Mouse (Mus musculus) left cerebral cortex, adult 2 months (tissue): ENCODE data around the gene Efs. TPM values are rescaled to one million over a fixed set of nuclear protein-coding genes. Genes with fewer than 3 reads are reported as not detected.

Experiments
- DNase-seq, 2 experiments: peaks; one replicate each; pipeline ENCODE4 v3.0.0; 2021 to 2022; ENCODE audit warnings: low spot score in 2 of 2, mixed read lengths in 1 of 2; ENCODE audit errors: extremely low spot score in 1 of 2
- H3K27ac ChIP-seq: fragments of 200-600 bp; 2 replicates; pipeline ENCODE4 v1.8.1; 2022
- H3K4me3 ChIP-seq: fragments of 200-600 bp; 2 replicates; pipeline ENCODE4 v1.8.1; 2022
- CTCF ChIP-seq: fragments of 200-600 bp; IDR thresholded peaks from 2 replicates; pipeline ENCODE4 v1.8.1; 2022; ENCODE audit warnings: antibody characterized with exemption, mild to moderate bottlenecking, moderate library complexity
- intact Hi-C: fragments of 180-260 bp; cut with DNase I; formaldehyde crosslinking; loops from one replicate; pipeline ENCODE4 v1.15.1; 2025
- total RNA-seq, 2 experiments: library from RNA; stranded (reverse); gene quantifications; 2 replicates each; pipeline ENCODE4 v1.2.3; 2021

Gene Efs
- total RNA-seq, 2 experiments from 2014 or later: 5.1 to 8.1 TPM

- DNase-seq: no peak
- Histone ChIP-seq H3K4me3 (no peak overlapping the region), H3K27ac (no peak overlapping the region)
- TF ChIP-seq CTCF: no peak
- intact Hi-C loops: no loop called here
These were observed 19.0 kb upstream of the Efs start for GRCm38 (mm10) chr14:54944939-54945338.

- Histone ChIP-seq H3K4me3 (no peak overlapping the region), H3K27ac (no peak overlapping the region)
- no peak for DNase-seq
- intact Hi-C loops: no loop called here
- TF ChIP-seq CTCF: no peak
These were observed 18.0 kb upstream of the Efs start for GRCm38 (mm10) chr14:54943971-54944370.

GRCm38 (mm10) chr14:54942479-54942878 is 16.6 kb upstream of the Efs start:
- no peak for DNase-seq

GRCm38 (mm10) chr14:54941024-54941978 is 15.4 kb upstream of the Efs start:
- Histone ChIP-seq H3K4me3 (no peak overlapping the region), H3K27ac (no peak overlapping the region)
- no peak for TF ChIP-seq CTCF
- no peak for DNase-seq
- intact Hi-C loops: no loop called here

More at GRCm38 (mm10) chr14:54942479-54942878, 16.6 kb upstream of the Efs start:
- Histone ChIP-seq H3K4me3 (no peak overlapping the region), H3K27ac (no peak overlapping the region)
- intact Hi-C loops: no loop called here
- no peak for TF ChIP-seq CTCF

- no peak for DNase-seq
- Histone ChIP-seq H3K27ac (no peak overlapping the region), H3K4me3 (no peak overlapping the region)
- no peak for TF ChIP-seq CTCF
- intact Hi-C loops: no loop called here
These were observed 14.2 kb upstream of the Efs start for GRCm38 (mm10) chr14:54940176-54940530.

GRCm38 (mm10) chr14:54939434-54940175 is 13.7 kb upstream of the Efs start:
- intact Hi-C loops: loop anchor here (1.0 to 5.0 kb wide), 2 partner anchors 39 to 97 kb away; no protein-coding TSS in a partner anchor
- peak; percentile 50 to 54 for DNase-seq
- peak; percentile 86 for TF ChIP-seq CTCF
- no peak overlapping the region for H3K4me3 ChIP-seq
- H3K27ac ChIP-seq: no peak overlapping the region

DNA sequence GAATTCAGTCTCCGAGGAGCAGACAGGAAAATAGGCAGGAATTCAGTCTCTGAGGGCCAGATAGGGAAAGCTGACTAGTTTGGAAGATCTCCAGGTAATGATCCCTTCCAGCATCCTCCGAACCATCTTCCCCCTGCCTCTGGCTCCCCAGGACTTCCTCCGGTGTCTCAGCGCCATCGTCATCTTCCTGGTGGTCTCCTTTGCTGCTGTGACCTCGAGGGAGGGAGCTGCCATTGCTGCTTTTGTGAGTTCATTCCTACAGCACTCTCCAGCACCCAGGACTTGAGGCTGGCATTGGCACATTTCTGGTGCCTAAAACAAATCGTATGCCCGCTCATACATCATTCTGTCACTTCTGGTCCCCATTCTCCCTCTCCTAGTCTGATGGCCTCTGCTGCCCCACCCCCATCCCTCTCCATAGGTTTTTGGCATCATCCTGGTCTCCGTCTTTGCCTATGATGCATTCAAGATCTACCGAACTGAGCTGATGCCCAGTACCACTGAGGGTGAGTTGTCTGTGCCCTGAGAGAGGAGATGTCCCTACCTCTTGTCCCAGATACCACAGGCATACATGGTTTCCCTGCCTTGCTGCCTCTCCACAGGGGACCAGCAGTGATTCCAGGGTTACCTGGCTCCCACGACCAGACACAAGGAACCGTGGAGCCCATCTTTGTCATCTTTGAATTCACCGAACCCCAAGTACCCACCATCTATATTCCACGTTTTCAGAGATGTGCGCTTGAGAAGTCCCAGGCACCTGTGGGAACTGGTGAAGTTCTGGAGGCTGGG is 12.7 kb upstream of the Efs start:
- TF ChIP-seq CTCF: no peak
- H3K27ac ChIP-seq: no peak overlapping the region
- intact Hi-C loops: loop anchor here (1.0 to 5.0 kb wide), 2 partner anchors 38 to 96 kb away; no protein-coding TSS in a partner anchor
- DNase-seq: no peak
- H3K4me3 ChIP-seq: no peak overlapping the region

DNA sequence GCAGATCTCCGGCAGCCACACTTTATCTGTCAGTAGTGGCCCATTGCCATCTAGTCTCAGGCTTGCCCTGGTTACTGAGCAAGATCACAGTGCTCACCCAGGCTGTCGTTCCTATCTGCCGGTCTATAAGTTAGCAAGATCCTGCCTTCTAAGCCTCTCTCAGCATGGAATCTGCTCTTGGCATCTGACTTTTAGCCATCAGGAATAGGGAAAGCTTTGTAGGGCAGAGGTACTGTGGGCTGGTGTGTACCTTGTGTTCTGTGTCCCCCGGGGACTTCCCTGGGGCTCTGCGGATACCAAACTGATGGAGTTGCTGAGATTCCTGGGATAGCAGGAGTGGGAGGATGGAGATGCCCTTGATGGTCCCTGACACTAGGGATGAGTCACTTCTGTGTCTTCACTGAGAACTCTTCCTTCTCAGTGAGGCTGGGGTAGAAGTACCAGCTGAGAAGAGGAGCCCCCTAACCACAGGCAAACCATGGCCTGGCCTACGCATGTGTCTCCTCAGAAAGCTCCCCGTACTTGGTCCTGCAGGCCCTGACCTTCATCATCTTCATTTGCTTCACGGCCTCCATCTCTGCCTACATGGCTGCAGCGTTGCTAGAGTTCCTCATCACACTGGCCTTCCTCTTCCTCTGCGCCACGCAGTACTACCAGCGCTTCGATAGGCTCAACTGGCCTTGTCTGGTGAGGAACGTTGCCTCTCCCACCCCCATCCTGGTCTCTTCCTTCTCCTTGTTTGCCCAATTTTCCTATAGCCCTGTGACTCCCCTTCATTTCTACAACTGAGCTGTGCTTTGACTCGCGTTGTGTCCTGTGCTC is 11.6 kb upstream of the Efs start:
- Histone ChIP-seq H3K27ac (peak overlapping the region; percentile 37; the same call in 1 of the 2 replicates), H3K4me3 (peak overlapping the region; percentile 32; the same call in 1 of the 2 replicates)
- TF ChIP-seq CTCF: no peak
- intact Hi-C loops: loop anchor here (5.0 kb wide), 1 partner anchor 95 kb away; no protein-coding TSS in a partner anchor
- no peak for DNase-seq

DNA sequence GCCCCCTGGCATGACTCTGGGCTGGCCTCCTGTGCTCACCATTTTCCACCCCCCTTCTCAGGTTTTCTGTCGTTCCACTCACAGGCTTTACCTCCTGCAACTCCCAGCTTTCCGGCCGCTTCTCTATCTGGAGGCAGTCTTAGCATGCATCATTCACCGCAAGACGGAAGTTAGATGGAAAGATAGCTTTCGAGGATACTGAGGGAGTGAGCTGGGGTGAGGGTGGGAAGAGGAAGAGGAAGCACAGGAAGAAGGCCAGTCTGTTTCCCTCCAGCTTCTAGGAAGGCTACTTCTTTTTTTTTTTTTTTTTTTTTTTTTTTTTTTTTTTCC is 10.9 kb upstream of the Efs start:
- no peak for DNase-seq
- TF ChIP-seq CTCF: no peak
- intact Hi-C loops: loop anchor here (5.0 kb wide), 1 partner anchor 94 kb away; no protein-coding TSS in a partner anchor
- Histone ChIP-seq H3K27ac (peak overlapping the region; percentile 86), H3K4me3 (peak overlapping the region; percentile 40)

DNA sequence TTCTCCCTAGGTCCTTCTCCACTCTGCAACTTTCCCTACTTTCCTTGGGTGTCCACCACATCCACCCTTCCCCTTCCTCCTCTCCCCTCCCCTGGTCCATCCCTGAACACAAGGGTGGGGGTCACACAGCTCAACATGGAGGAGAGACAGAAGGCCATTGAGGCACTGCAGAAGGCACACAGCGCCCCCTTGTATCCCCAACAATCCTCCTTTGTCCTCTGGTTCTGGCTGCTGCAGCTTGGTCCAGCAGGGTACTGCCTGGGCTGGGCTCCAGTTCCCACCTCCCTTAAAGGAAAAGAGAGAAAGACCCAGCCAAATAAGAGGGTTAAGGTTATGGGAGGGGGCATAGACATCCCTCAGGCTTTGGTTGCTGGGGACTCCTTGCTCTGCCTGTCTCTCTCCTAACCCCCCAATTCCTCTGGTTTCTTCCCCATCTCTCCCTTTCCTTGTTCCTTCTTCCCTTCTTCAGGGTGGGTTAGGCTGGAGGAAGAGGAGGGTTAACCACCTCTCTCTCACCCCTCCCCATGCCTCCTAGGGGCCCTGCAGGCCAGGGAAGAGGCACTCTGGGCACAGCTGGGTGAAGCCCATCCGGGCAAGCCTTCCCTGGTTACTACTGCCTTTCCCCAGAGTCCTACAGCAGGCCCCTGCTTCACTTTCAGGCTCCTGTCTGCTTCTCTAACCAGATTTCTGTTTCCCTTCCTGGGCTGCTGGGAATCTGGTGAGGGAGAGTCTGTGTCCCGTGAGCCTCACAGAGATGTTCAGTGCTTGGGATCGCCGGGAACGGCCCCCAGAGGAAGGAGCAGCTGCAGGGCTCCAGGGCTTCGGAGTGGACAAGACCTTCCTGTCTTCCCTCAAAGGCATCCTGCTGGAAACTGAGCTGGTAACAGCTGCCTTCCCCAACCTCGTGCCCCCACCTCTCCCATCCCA is 10.2 kb upstream of the Efs start, which contains the start of gene Cmtm5:
Gene Cmtm5, plus strand, starts transcription at position 358 of the 927 bp plus-strand sequence.
- intact Hi-C loops: loop anchor here (5.0 kb wide), 1 partner anchor 94 kb away; no protein-coding TSS in a partner anchor

More for the DNA sequence above, 10.2 kb upstream of the Efs start, which contains the start of gene Cmtm5:
- TF ChIP-seq CTCF: peak; percentile 28
- Histone ChIP-seq H3K4me3 (peak within 1 kb of the TSS; percentile 40), H3K27ac (peak within 1 kb of the TSS; percentile 86)
- DNase-seq: peak; percentile 24 to 71
